In genomic region chr17:29213381-29214192, GRCm38 (mm10) we compare ENCODE assay signal across 10 mouse cellular contexts. TPM values are rescaled to one million over a fixed set of nuclear protein-coding genes. Genes with fewer than 3 reads are reported as not detected.
DNase-seq lines count a peak whose midpoint lies in the region; ATAC-seq and TF ChIP-seq lines count a peak whose summit lies in the region.
"Had no signal": no experiment of that assay in that cellular context is flagged by ENCODE, and none has a peak within 500 bp of the region (broad histone marks: within the 10 kb centered on the region; RNA-seq: fewer than 3 reads in every experiment).

No protein-coding gene starts in this region.

- no peak for ATAC-seq in lung, embryonic 16.5 days (ENCODE audit: low read depth)
- ATAC-seq in forebrain, postnatal 0 days = peak; percentile 54
- no peak for ATAC-seq in limb, embryonic 13.5 days (ENCODE audit: low FRiP score, low read depth)
- ATAC-seq in stomach, embryonic 15.5 days (ENCODE audit: insufficient read depth, low FRiP score, low read depth) = no peak
- ATAC-seq in heart, embryonic 12.5 days (ENCODE audit: insufficient number of reproducible peaks, low FRiP score) = no peak

- no peak overlapping the region for H3K27ac ChIP-seq in lung, embryonic 16.5 days (ENCODE audit: low read length)
- H3K27ac ChIP-seq in forebrain, postnatal 0 days (ENCODE audit: low read depth, low read length) = peak overlapping the region; percentile 35; the same call in 1 of the 2 replicates
- H3K27ac ChIP-seq in limb, embryonic 13.5 days = no peak overlapping the region
- no peak overlapping the region for H3K27ac ChIP-seq in stomach, embryonic 15.5 days
- H3K27ac ChIP-seq in heart, embryonic 12.5 days (ENCODE audit: poor library complexity, severe bottlenecking) = no peak overlapping the region

- 0 out of 2 replicates have a peak overlapping the region, but pooled peaks have one; percentile 15 for H3K9ac ChIP-seq in lung, embryonic 16.5 days (ENCODE audit: low read length)
- 0 out of 2 replicates have a peak overlapping the region, but pooled peaks have one; percentile 28 for H3K9ac ChIP-seq in forebrain, postnatal 0 days
- no peak overlapping the region for H3K9ac ChIP-seq in limb, embryonic 13.5 days
- H3K9ac ChIP-seq in stomach, embryonic 15.5 days = no peak overlapping the region
- H3K9ac ChIP-seq in heart, embryonic 12.5 days = no peak overlapping the region

- H3K4me2 ChIP-seq in lung, embryonic 16.5 days (ENCODE audit: low read depth, low read length) = peak overlapping the region; percentile 38
- peak overlapping the region; percentile 27 for H3K4me2 ChIP-seq in forebrain, postnatal 0 days (ENCODE audit: low read depth)
- peak overlapping the region; percentile 47 for H3K4me2 ChIP-seq in limb, embryonic 13.5 days (replicated peaks)
- H3K4me2 ChIP-seq in stomach, embryonic 15.5 days = 0 out of 2 replicates have a peak overlapping the region, but pooled peaks have one; percentile 3
- H3K4me2 ChIP-seq in heart, embryonic 12.5 days = no peak overlapping the region

- peaks cover 4% of the 10 kb centered on the region; the same call in 1 of the 2 replicates for H3K4me1 ChIP-seq in lung, embryonic 16.5 days (replicated peaks; ENCODE audit: control insufficient read depth, insufficient read depth, low read length)
- 0 out of 2 replicates have a peak, but pooled peaks cover 3% of the 10 kb centered on the region for H3K4me1 ChIP-seq in lung, adult 2 months (ENCODE audit: control insufficient read depth, insufficient read depth, low read length)
- peaks cover 10% of the 10 kb centered on the region; the same call in 1 of the 2 replicates for H3K4me1 ChIP-seq in forebrain, postnatal 0 days (ENCODE audit: insufficient read depth)
- H3K4me1 ChIP-seq in limb, embryonic 13.5 days = peaks cover 24% of the 10 kb centered on the region
- H3K4me1 ChIP-seq in stomach, embryonic 15.5 days = peaks cover 9% of the 10 kb centered on the region; the same call in 1 of the 2 replicates
- peaks cover 26% of the 10 kb centered on the region for H3K4me1 ChIP-seq in heart, embryonic 12.5 days (replicated peaks)

- no peak for TF ChIP-seq CTCF in lung, adult 2 months (IDR thresholded peaks at IDR 0.05; ENCODE audit: insufficient read depth, low read length)
- TF ChIP-seq CTCF in forebrain, postnatal 0 days (IDR thresholded peaks at IDR 0.05; ENCODE audit: low read depth) = no peak

- WGBS in lung, embryonic 16.5 days = 17% methylated on average over 12 of the region's 12 CpGs
- WGBS in lung, adult 2 months = 21% methylated on average over 12 of the region's 12 CpGs
- 5% methylated on average over 12 of the region's 12 CpGs for whole genome bisulfite sequencing in forebrain, postnatal 0 days
- 11% methylated on average over 12 of the region's 12 CpGs for WGBS in limb, embryonic 13.5 days
- 26% methylated on average over 12 of the region's 12 CpGs for WGBS in stomach, embryonic 15.5 days
- WGBS in heart, embryonic 12.5 days = 34% methylated on average over 12 of the region's 12 CpGs

- TF ChIP-seq POLR2A in lung, adult 2 months (IDR thresholded peaks at IDR 0.05; ENCODE audit: borderline replicate concordance, extremely low read depth, low read depth, low read length) = no peak

- no peaks in the 10 kb centered on the region for H3K9me3 ChIP-seq in lung, embryonic 16.5 days (ENCODE audit: control insufficient read depth, low read length)
- no peaks in the 10 kb centered on the region for H3K9me3 ChIP-seq in forebrain, postnatal 0 days (ENCODE audit: low read length)
- no peaks in the 10 kb centered on the region for H3K9me3 ChIP-seq in limb, embryonic 13.5 days
- no peaks in the 10 kb centered on the region for H3K9me3 ChIP-seq in stomach, embryonic 15.5 days
- no peaks in the 10 kb centered on the region for H3K9me3 ChIP-seq in heart, embryonic 12.5 days (replicated peaks)

- H3K27me3 ChIP-seq in lung, embryonic 16.5 days (ENCODE audit: control insufficient read depth, insufficient read depth, low read depth, low read length) = no peaks in the 10 kb centered on the region
- no peaks in the 10 kb centered on the region; the same call in 1 of the 2 replicates for H3K27me3 ChIP-seq in forebrain, postnatal 0 days (ENCODE audit: insufficient read depth, low read length)
- H3K27me3 ChIP-seq in limb, embryonic 13.5 days = no peaks in the 10 kb centered on the region
- no peaks in the 10 kb centered on the region for H3K27me3 ChIP-seq in stomach, embryonic 15.5 days (replicated peaks)
- 0 out of 2 replicates have a peak, but pooled peaks cover 10% of the 10 kb centered on the region for H3K27me3 ChIP-seq in heart, embryonic 12.5 days (replicated peaks)

- no peak overlapping the region for H3K4me3 ChIP-seq in lung, embryonic 16.5 days (ENCODE audit: low read length)
- no peak overlapping the region for H3K4me3 ChIP-seq in lung, adult 2 months (replicated peaks; ENCODE audit: extremely low read depth, low read depth, low read length)
- H3K4me3 ChIP-seq in forebrain, postnatal 0 days (ENCODE audit: low read depth, low read length) = no peak overlapping the region; the same call in 1 of the 2 replicates
- no peak overlapping the region for H3K4me3 ChIP-seq in limb, embryonic 13.5 days
- no peak overlapping the region for H3K4me3 ChIP-seq in stomach, embryonic 15.5 days (replicated peaks)
- H3K4me3 ChIP-seq in heart, embryonic 12.5 days = no peak overlapping the region

- DNase-seq in lung, adult 2 months = no peak
- peak; percentile 52 for DNase-seq in forebrain, postnatal 0 days
- DNase-seq in kidney, postnatal 25 days = no peak
- no peak for DNase-seq in spleen, postnatal 4 days (ENCODE audit: low spot score in 2 of 2)
- DNase-seq: cerebellum, adult 11 months had no signal

- H3K36me3 ChIP-seq in lung, embryonic 16.5 days (ENCODE audit: control insufficient read depth, insufficient read depth, low read length) = no peaks in the 10 kb centered on the region
- H3K36me3 ChIP-seq in forebrain, postnatal 0 days (ENCODE audit: insufficient read depth) = peaks cover 3% of the 10 kb centered on the region; the same call in 1 of the 2 replicates
- no peaks in the 10 kb centered on the region for H3K36me3 ChIP-seq in limb, embryonic 13.5 days
- no peaks in the 10 kb centered on the region for H3K36me3 ChIP-seq in stomach, embryonic 15.5 days
- no peaks in the 10 kb centered on the region for H3K36me3 ChIP-seq in heart, embryonic 12.5 days

RNA-seq across cellular contexts. Expression of gene Cpne5, which starts 24.4 kb away (rescaled TPM):
- 3.6 and 5.0 TPM in 2 replicates for polyA plus RNA-seq in lung, embryonic 16.5 days (2015; fragmentation: Nextera tagmentation; extraction: Ambion mirVana)
- polyA plus RNA-seq in lung, adult 2 months (2012; rRNA removed) = 13.6 and 15.7 TPM in 2 replicates
- 46.2 and 60.0 TPM in 2 replicates for total RNA-seq in forebrain, postnatal 0 days (2014; rRNA removed)
- 48.6 and 61.6 TPM in 2 replicates for polyA plus RNA-seq in forebrain, postnatal 0 days (2015; fragmentation: Nextera tagmentation; extraction: Ambion mirVana)
- polyA plus RNA-seq in limb, embryonic 13.5 days (2015; fragmentation: Nextera tagmentation; extraction: Ambion mirVana) = 10.4 and 12.7 TPM in 2 replicates
- 9.2 and 10.3 TPM in 2 replicates for polyA plus RNA-seq in stomach, embryonic 15.5 days (2015; fragmentation: Nextera tagmentation; extraction: Ambion mirVana)
- polyA plus RNA-seq in heart, embryonic 12.5 days (2016; fragmentation: Nextera tagmentation; extraction: Ambion mirVana) = 20.4 and 24.1 TPM in 2 replicates
- total RNA-seq: megakaryocyte, adult 5-6 weeks had no signal

RNA-seq across cellular contexts. Expression of gene Ppil1, which starts 50.4 kb away (rescaled TPM):
- polyA plus RNA-seq in lung, embryonic 16.5 days (2015; fragmentation: Nextera tagmentation; extraction: Ambion mirVana) = 144 and 145 TPM in 2 replicates
- 18.7 and 20.7 TPM in 2 replicates for polyA plus RNA-seq in lung, adult 2 months (2012; rRNA removed)
- 67.8 and 79.7 TPM in 2 replicates for total RNA-seq in forebrain, postnatal 0 days (2014; rRNA removed)
- 103 and 106 TPM in 2 replicates for polyA plus RNA-seq in forebrain, postnatal 0 days (2015; fragmentation: Nextera tagmentation; extraction: Ambion mirVana)
- polyA plus RNA-seq in limb, embryonic 13.5 days (2015; fragmentation: Nextera tagmentation; extraction: Ambion mirVana) = 155 and 162 TPM in 2 replicates
- polyA plus RNA-seq in stomach, embryonic 15.5 days (2015; fragmentation: Nextera tagmentation; extraction: Ambion mirVana) = 148 and 150 TPM in 2 replicates
- polyA plus RNA-seq in heart, embryonic 12.5 days (2016; fragmentation: Nextera tagmentation; extraction: Ambion mirVana) = 101 and 112 TPM in 2 replicates

RNA-seq across cellular contexts. Expression of gene BC004004, which starts 55.0 kb away (rescaled TPM):
- polyA plus RNA-seq in lung, embryonic 16.5 days (2015; fragmentation: Nextera tagmentation; extraction: Ambion mirVana) = 82.2 and 87.7 TPM in 2 replicates
- polyA plus RNA-seq in lung, adult 2 months (2012; rRNA removed) = 56.5 and 70.8 TPM in 2 replicates
- 121 and 128 TPM in 2 replicates for total RNA-seq in forebrain, postnatal 0 days (2014; rRNA removed)
- polyA plus RNA-seq in forebrain, postnatal 0 days (2015; fragmentation: Nextera tagmentation; extraction: Ambion mirVana) = 153 and 174 TPM in 2 replicates
- 65.1 and 69.7 TPM in 2 replicates for polyA plus RNA-seq in limb, embryonic 13.5 days (2015; fragmentation: Nextera tagmentation; extraction: Ambion mirVana)
- polyA plus RNA-seq in stomach, embryonic 15.5 days (2015; fragmentation: Nextera tagmentation; extraction: Ambion mirVana) = 81.6 and 87.1 TPM in 2 replicates
- 80.0 and 87.6 TPM in 2 replicates for polyA plus RNA-seq in heart, embryonic 12.5 days (2016; fragmentation: Nextera tagmentation; extraction: Ambion mirVana)

Comparison
In these comparisons a context has a peak if more than half of its experiments do, and no peak if none do; other contexts are left out.
1. H3K9ac ChIP-seq: peak in lung, embryonic 16.5 days (single experiment) and forebrain, postnatal 0 days (single experiment); none in limb, embryonic 13.5 days (single experiment), stomach, embryonic 15.5 days (single experiment) and heart, embryonic 12.5 days (single experiment).